Mouse (Mus musculus) CH12.LX (cell line): ENCODE data around the gene Slc4a8. TPM values are rescaled to one million over a fixed set of nuclear protein-coding genes. Genes with fewer than 3 reads are reported as not detected.

Experiments
- DNase-seq: peaks from one replicate; pipeline ENCODE4 v3.0.0-alpha.2; 2013; ENCODE audit errors: extremely low read depth
- H3K27ac ChIP-seq: 2 replicates; pipeline ENCODE4 v1.5.1; 2012; ENCODE audit warnings: low read depth, mild to moderate bottlenecking, control low read depth, moderate library complexity; ENCODE audit not compliant: insufficient read depth
- H3K27me3 ChIP-seq: replicated peaks from 2 replicates; pipeline ENCODE3; 2012; ENCODE audit warnings: inconsistent platforms
- H3K36me3 ChIP-seq, 2 experiments: replicated peaks in 1 of 2; 2 replicates each; pipeline versions ENCODE3 to v1.6.1; 2012; ENCODE audit warnings: inconsistent platforms in 1 of 2, low read length in 1 of 2, mild to moderate bottlenecking in 1 of 2, mixed read lengths in 1 of 2, moderate library complexity in 1 of 2; ENCODE audit not compliant: control insufficient read depth in 1 of 2, insufficient read depth in 1 of 2
- H3K4me1 ChIP-seq, 2 experiments: 2 replicates each; pipeline ENCODE4 v1.6.1; 2012; ENCODE audit warnings: inconsistent platforms in 1 of 2, moderate library complexity in 1 of 2; ENCODE audit not compliant: insufficient read depth in 2 of 2, control insufficient read depth in 1 of 2
- H3K4me2 ChIP-seq: 2 replicates; pipeline ENCODE4 v1.6.1; 2012; ENCODE audit warnings: low read depth, mild to moderate bottlenecking, control low read depth; ENCODE audit not compliant: poor library complexity, insufficient read depth, severe bottlenecking
- H3K4me3 ChIP-seq, 3 experiments: fragments of 150-350 bp in 1 of 3; sonication (generic) in 1 of 3; replicated peaks in 1 of 3; 2 replicates each; pipeline versions ENCODE3 to v1.5.1; 2011 to 2012; ENCODE audit warnings: low read depth in 2 of 3, low read length in 2 of 3, mild to moderate bottlenecking in 2 of 3, moderate library complexity in 2 of 3, control low read depth in 1 of 3, improper control_type of control experiment in 1 of 3, inconsistent platforms in 1 of 3, mixed read lengths in 1 of 3; ENCODE audit not compliant: poor library complexity in 1 of 3
- H3K79me2 ChIP-seq: replicated peaks from 2 replicates; pipeline ENCODE4 v1.6.1; 2012; ENCODE audit warnings: mild to moderate bottlenecking, moderate library complexity; ENCODE audit not compliant: control insufficient read depth, poor library complexity, insufficient read depth, severe bottlenecking; ENCODE audit errors: extremely low read depth
- H3K9ac ChIP-seq: 2 replicates; pipeline ENCODE4 v1.6.1; 2012; ENCODE audit warnings: low read depth, mild to moderate bottlenecking, control low read depth, moderate library complexity; ENCODE audit not compliant: insufficient read depth
- H3K9me3 ChIP-seq: replicated peaks from 2 replicates; pipeline ENCODE3; 2012; ENCODE audit warnings: low read length, inconsistent platforms, mixed read lengths
- BHLHE40 ChIP-seq: IDR thresholded peaks from 2 replicates; pipeline ENCODE4 v1.6.1; 2011; ENCODE audit warnings: mild to moderate bottlenecking, low read depth, low read length, improper control_type of control experiment
- CHD2 ChIP-seq: IDR thresholded peaks from 2 replicates; pipeline ENCODE4 v1.6.1; 2011; ENCODE audit warnings: low read length, improper control_type of control experiment
- CTCF ChIP-seq, 2 experiments: IDR thresholded peaks in 1 of 2; conservative IDR thresholded peaks in 1 of 2; 2 replicates each; pipeline ENCODE4 v1.5.1; 2011 to 2012; ENCODE audit warnings: low read depth in 2 of 2, low read length in 2 of 2, improper control_type of control experiment in 1 of 2, inconsistent platforms in 1 of 2, mild to moderate bottlenecking in 1 of 2, moderate library complexity in 1 of 2
- E2F4 ChIP-seq: IDR thresholded peaks from 2 replicates; pipeline ENCODE4 v1.6.1; 2011; ENCODE audit warnings: low read depth, low read length, improper control_type of control experiment; ENCODE audit not compliant: insufficient replicate concordance
- ELF1 ChIP-seq: IDR thresholded peaks from 2 replicates; pipeline ENCODE4 v1.6.1; 2014; ENCODE audit warnings: low read depth, mild to moderate bottlenecking, inconsistent platforms, low read length, improper control_type of control experiment
- IRF4 ChIP-seq: IDR thresholded peaks from 2 replicates; pipeline ENCODE4 v1.6.1; 2014; ENCODE audit warnings: low read depth, mild to moderate bottlenecking, inconsistent platforms, low read length, improper control_type of control experiment
- JUN ChIP-seq: IDR thresholded peaks from 2 replicates; pipeline ENCODE4 v1.6.1; 2011; ENCODE audit warnings: low read depth, mild to moderate bottlenecking, low read length, improper control_type of control experiment, moderate library complexity; ENCODE audit not compliant: insufficient read depth
- JUND ChIP-seq: conservative IDR thresholded peaks from 2 replicates; pipeline ENCODE4 v1.6.1; 2011; ENCODE audit warnings: low read depth, low read length, improper control_type of control experiment
- MAZ ChIP-seq: IDR thresholded peaks from 2 replicates; pipeline ENCODE4 v1.6.1; 2012; ENCODE audit warnings: low read depth, mild to moderate bottlenecking, inconsistent platforms, low read length, improper control_type of control experiment, moderate library complexity
- MXI1 ChIP-seq: IDR thresholded peaks from 2 replicates; pipeline ENCODE4 v1.6.1; 2011; ENCODE audit warnings: mild to moderate bottlenecking, low read depth, low read length, improper control_type of control experiment
- POLR2AphosphoS2 ChIP-seq: IDR thresholded peaks from 2 replicates; pipeline ENCODE4 v1.6.1; 2011; ENCODE audit warnings: low read depth, low read length, improper control_type of control experiment
- RAD21 ChIP-seq: IDR thresholded peaks from 2 replicates; pipeline ENCODE4 v1.6.1; 2011; ENCODE audit warnings: low read depth, mild to moderate bottlenecking, low read length, improper control_type of control experiment, moderate library complexity
- SIN3A ChIP-seq: IDR thresholded peaks from 2 replicates; pipeline ENCODE4 v1.6.1; 2012; ENCODE audit warnings: low read length, improper control_type of control experiment, inconsistent platforms
- TBP ChIP-seq: conservative IDR thresholded peaks from 2 replicates; pipeline ENCODE4 v1.6.1; 2011; ENCODE audit warnings: low read depth, low read length, improper control_type of control experiment
- USF2 ChIP-seq: conservative IDR thresholded peaks from 2 replicates; pipeline ENCODE4 v1.6.1; 2011; ENCODE audit warnings: low read depth, low read length, improper control_type of control experiment
- ZC3H11A ChIP-seq: IDR thresholded peaks from 2 replicates; pipeline ENCODE4 v1.6.1; 2012; ENCODE audit warnings: low read depth, mild to moderate bottlenecking, inconsistent platforms, low read length, improper control_type of control experiment
- ZKSCAN1 ChIP-seq: IDR thresholded peaks from 2 replicates; pipeline ENCODE4 v1.6.1; 2012; ENCODE audit warnings: low read depth, inconsistent platforms, low read length, improper control_type of control experiment, borderline replicate concordance
- ZMIZ1 ChIP-seq: IDR thresholded peaks from 2 replicates; pipeline ENCODE4 v1.6.1; 2012; ENCODE audit warnings: low read depth, mild to moderate bottlenecking, inconsistent platforms, low read length, improper control_type of control experiment
- dilution Hi-C: fragments of 300-500 bp; cut with MboI; formaldehyde crosslinking; loops from 2 replicates; pipeline ENCODE4 v1.14.3; 2020; ENCODE audit warnings: low sequenced_read_pairs; ENCODE audit not compliant: extremely low pct_unique_long_range_greater_than_20kb, extremely low pct_ligation_motif_present
- in situ Hi-C: fragments of 300-500 bp; cut with MboI; formaldehyde crosslinking; loops from 3 replicates; pipeline ENCODE4 v1.14.3; 2019; ENCODE audit warnings: low sequenced_read_pairs, low pct_ligation_motif_present, low pct_unique_long_range_greater_than_20kb, mixed read lengths
- polyA plus RNA-seq: library from polyadenylated mRNA; unstranded; fragments of >175 nt; gene quantifications from 2 replicates; pipeline ENCODE4 v1.2.1, GENCODE M21; 2012; ENCODE audit warnings: low read depth; ENCODE audit not compliant: insufficient read length
- total RNA-seq, 2 experiments: library from RNA; depleted of rRNA; stranded (reverse); fragments of 300-350 nt in 1 of 2; fragments of >200 nt in 1 of 2; gene quantifications; 2 replicates each; pipeline ENCODE4 v1.2.3; 2012 to 2014

The Slc4a8 gene
- total and polyA plus RNA-seq, 3 experiments = 4.7 to 9.6 (median 5.1) TPM

DNA sequence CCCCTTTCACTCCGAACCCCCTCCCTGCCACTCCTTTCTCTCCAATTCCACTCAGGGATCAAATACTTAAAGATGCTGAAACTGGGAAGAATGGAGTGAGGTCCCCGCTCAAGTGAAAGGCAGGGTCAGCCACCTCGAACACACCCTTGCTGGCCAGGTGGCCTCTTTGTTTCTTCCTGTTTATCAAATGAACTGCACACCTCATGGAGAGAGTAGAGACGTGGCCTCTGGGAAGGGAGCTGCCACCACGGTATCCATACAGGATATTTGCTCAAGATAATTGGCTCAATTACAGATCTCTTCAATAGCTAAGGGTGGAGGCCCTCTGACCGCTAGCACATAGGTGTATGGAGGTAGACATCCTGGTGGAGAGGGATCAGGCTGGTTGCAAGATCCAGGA lies 39.0 kb upstream of the Slc4a8 start:
- H3K4me3 ChIP-seq = no peak overlapping the region
- H3K4me2 ChIP-seq = no peak overlapping the region
- no peak for DNase-seq
- H3K79me2 ChIP-seq = no peaks in the 10 kb centered on the region
- in situ Hi-C loops (no loop called here), dilution Hi-C loops (no loop called here)
- H3K36me3 ChIP-seq = peaks cover 13 to 29% of the 10 kb centered on the region in 2 experiments
- no peaks in the 10 kb centered on the region for H3K27me3 ChIP-seq
- no peak overlapping the region for H3K27ac ChIP-seq
- H3K4me1 ChIP-seq = peaks cover 1 to 21% of the 10 kb centered on the region in 2 experiments; a peak in 3 of 4 replicates
- peaks cover 5% of the 10 kb centered on the region for H3K9me3 ChIP-seq
- H3K9ac ChIP-seq = no peak overlapping the region
- TF ChIP-seq POLR2AphosphoS2 = no peak
- TF ChIP-seq BHLHE40 = no peak
- no peak for TF ChIP-seq JUN

DNA sequence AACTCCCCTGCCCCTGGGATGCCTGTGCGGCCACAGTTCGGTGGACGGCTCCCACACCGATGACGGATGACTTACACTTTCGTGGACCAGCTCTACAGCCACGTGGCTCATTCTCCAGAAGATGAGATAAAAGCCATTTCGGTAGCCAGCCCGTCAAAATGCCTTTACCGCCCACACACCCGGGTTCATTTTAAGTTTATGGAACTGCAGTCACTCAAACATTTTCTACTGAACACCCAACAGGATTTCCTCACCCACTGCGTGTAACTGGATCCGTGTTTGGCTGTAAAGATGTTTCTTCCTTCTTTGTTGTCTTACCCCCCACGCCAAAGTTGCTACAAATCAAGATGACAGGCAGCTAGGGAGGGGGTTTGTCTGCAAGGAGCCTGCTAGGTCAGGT lies 38.0 kb upstream of the Slc4a8 start:
- Histone ChIP-seq H3K4me1 (peaks cover 6 to 30% of the 10 kb centered on the region in 2 experiments; a peak in 3 of 4 replicates), H3K27me3 (no peaks in the 10 kb centered on the region), H3K4me2 (no peak overlapping the region), H3K79me2 (no peaks in the 10 kb centered on the region), H3K27ac (no peak overlapping the region), H3K9me3 (peaks cover 1% of the 10 kb centered on the region), H3K4me3 (no peak overlapping the region), H3K9ac (no peak overlapping the region), H3K36me3 (peaks cover 13 to 31% of the 10 kb centered on the region in 2 experiments)
- DNase-seq = no peak
- in situ Hi-C loops = no loop called here
- TF ChIP-seq MAZ = no peak
- TF ChIP-seq E2F4 = no peak
- no peak for TF ChIP-seq CHD2
- TF ChIP-seq MXI1 = no peak
- TF ChIP-seq CTCF (conservative IDR thresholded peaks at IDR 0.05 in 1 of 2, IDR thresholded peaks at IDR 0.05 in 1 of 2; ENCODE audit: low read depth in 2 of 2, low read length in 2 of 2) = no peak
- no peak for TF ChIP-seq RAD21
- TF ChIP-seq JUND = no peak
- TF ChIP-seq TBP = no peak
- no peak for TF ChIP-seq ZC3H11A
- TF ChIP-seq ELF1 = no peak
- TF ChIP-seq IRF4 = no peak
- TF ChIP-seq ZKSCAN1 = no peak
- TF ChIP-seq ZMIZ1 = no peak
- no peak for TF ChIP-seq SIN3A
- TF ChIP-seq USF2 = no peak
- dilution Hi-C loops = no loop called here
